Mouse (Mus musculus) adrenal gland, postnatal 25 days (tissue): Measurements from ENCODE around the gene Hexim2. TPM values are rescaled to one million over a fixed set of nuclear protein-coding genes. Genes with fewer than 3 reads are reported as not detected.

ENCODE experiments used
- DNase-seq: peaks from one replicate; pipeline ENCODE4 v3.0.0; 2021; ENCODE audit warnings: mixed read lengths
- long read RNA-seq: library from polyadenylated mRNA; stranded (forward); transcript quantifications from one replicate; pipeline ENCODE4 v2.0.0, GENCODE M21; 2021
- total RNA-seq: library from RNA; stranded (reverse); gene quantifications from 2 replicates; pipeline ENCODE4 v1.2.3, GENCODE M21; 2021

The Hexim2 gene
- total RNA-seq, result 3.9 and 6.2 TPM in 2 replicates
- long read RNA-seq, partial matches to known transcripts, result 0 of 6 reads
- long read RNA-seq, other reads (novel, unspliced or antisense), result 2 of 6 reads

GRCm38 (mm10) chr11:103131701-103132575 is at the start of gene Hexim2:
Gene Hexim2, plus strand, starts transcription at chr11:103132429.
- peak; percentile 68 for DNase-seq

GRCm38 (mm10) chr11:103093306-103093705 is 38.9 kb upstream of the Hexim2 start:
- no peak for DNase-seq

- DNase-seq, result peak; percentile 65
These were observed 38.1 kb upstream of the Hexim2 start for GRCm38 (mm10) chr11:103093862-103094833.

- DNase-seq, result no peak
These were observed 37.0 kb upstream of the Hexim2 start for GRCm38 (mm10) chr11:103095107-103095670.

- no peak for DNase-seq
These were observed 36.4 kb upstream of the Hexim2 start for GRCm38 (mm10) chr11:103095801-103096200.

GRCm38 (mm10) chr11:103096979-103097894 is 35.0 kb upstream of the Hexim2 start:
- DNase-seq, result no peak

- DNase-seq, result no peak
These were observed 33.6 kb upstream of the Hexim2 start for GRCm38 (mm10) chr11:103098531-103099190.

GRCm38 (mm10) chr11:103099352-103099940 is 32.8 kb upstream of the Hexim2 start:
- no peak for DNase-seq

- DNase-seq, result no peak
These were observed 31.9 kb upstream of the Hexim2 start for GRCm38 (mm10) chr11:103100361-103100760.

GRCm38 (mm10) chr11:103101481-103101865 is 30.8 kb upstream of the Hexim2 start, which contains the start of the genes Plcd3 and Acbd4:
Gene Plcd3, minus strand, starts transcription at chr11:103101658.
Gene Acbd4, plus strand, starts transcription at chr11:103101682.
- DNase-seq, result peak; percentile 86

GRCm38 (mm10) chr11:103101866-103102501 is 30.2 kb upstream of the Hexim2 start:
- peak; percentile 81 for DNase-seq

GRCm38 (mm10) chr11:103102725-103103349 is 29.4 kb upstream of the Hexim2 start:
- DNase-seq, result peak; percentile 98

- DNase-seq, result no peak
These were observed 28.6 kb upstream of the Hexim2 start for GRCm38 (mm10) chr11:103103621-103104020.

GRCm38 (mm10) chr11:103104469-103104868 is 27.8 kb upstream of the Hexim2 start:
- DNase-seq, result no peak

GRCm38 (mm10) chr11:103105180-103105725 is 27.0 kb upstream of the Hexim2 start:
- no peak for DNase-seq

- DNase-seq, result no peak
These were observed 26.4 kb upstream of the Hexim2 start for GRCm38 (mm10) chr11:103105810-103106209.

GRCm38 (mm10) chr11:103106386-103106785 is 25.8 kb upstream of the Hexim2 start:
- DNase-seq, result no peak

GRCm38 (mm10) chr11:103111301-103111700 is 20.9 kb upstream of the Hexim2 start:
- DNase-seq, result no peak
